Mouse (Mus musculus): ENCODE data around the gene Ptprn2.

Gene Ptprn2

DNA sequence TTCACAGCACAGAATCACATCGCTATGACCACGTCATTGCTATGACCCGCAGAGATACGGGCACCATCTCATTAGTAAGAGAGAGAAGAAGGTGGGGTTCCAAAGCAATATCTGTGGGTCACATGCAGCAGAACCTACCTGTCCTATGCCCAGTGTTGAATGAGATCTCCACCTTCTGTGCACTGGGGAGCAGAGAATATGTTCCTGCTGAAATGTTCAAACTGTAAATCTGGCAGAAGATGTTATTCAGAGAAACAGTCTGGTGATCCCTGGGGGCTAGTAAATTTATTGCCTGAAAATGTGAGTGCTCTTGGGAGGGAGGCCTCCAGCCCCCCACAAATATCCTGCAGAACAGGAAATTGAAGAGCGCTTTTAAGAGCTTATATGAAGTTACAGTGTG lies 490.0 kb downstream of the Ptprn2 start:
- no peak for DNase-seq (ENCODE audit: low spot score in 2 of 2)

DNA sequence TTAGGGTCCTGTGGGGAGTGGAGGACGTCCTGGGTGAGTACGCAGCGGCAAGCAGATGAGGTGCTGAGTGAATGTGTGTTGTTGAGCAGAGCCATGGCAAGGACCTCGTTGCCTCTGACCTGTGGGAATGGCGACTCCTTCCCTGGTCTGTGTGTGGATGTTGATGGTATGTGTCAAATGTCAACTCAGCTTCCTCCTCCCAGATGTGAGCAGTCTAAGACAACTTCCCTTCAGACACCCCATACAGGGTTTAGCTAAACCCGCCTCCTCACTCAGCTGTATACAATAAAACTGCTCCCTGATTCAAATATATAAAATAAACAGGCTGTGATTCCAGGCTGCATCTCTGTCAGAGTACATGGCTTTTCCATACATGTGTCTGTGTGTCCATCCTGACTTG lies 491.5 kb downstream of the Ptprn2 start:
- no peak for DNase-seq (ENCODE audit: low spot score in 2 of 2)

DNA sequence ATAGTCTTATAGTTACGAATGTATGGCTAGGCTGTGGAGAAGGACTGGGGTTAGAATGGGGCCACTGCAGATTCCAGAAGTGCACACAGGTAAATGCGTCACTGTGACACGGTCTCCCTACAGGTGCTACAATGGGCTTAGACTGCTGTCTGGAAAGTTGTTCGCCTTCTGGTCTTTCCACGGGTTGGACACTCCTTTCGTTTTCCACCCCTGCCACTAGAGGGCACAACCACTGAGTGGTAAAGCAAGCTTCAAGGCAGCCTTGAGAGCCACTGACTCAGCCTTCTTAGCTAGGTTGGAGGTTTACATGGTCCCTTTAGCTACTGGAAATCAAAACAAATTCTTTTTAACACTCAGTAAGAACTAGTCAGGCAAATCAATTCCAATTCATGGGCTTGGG lies 492.7 kb downstream of the Ptprn2 start:
- no peak for DNase-seq (ENCODE audit: low spot score in 2 of 2)

DNA sequence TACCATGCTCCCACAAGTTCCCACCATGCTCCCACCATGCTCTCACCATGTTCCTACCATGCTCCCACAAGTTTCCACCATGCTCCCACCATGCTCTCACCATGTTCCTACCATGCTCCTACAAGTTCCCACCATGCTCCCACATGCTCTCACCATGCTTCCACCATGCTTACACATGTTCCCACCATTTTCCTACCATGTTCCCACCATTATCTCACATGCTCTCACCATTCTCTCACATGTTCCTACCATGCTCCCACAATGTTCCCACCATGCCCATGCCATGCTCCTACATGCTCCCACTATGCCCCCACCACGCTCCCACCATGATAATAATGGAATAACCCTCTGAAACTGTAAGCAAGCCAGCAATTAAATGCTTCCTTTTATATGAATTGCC lies 495.8 kb downstream of the Ptprn2 start:
- DNase-seq (ENCODE audit: low spot score in 2 of 2): no peak

DNA sequence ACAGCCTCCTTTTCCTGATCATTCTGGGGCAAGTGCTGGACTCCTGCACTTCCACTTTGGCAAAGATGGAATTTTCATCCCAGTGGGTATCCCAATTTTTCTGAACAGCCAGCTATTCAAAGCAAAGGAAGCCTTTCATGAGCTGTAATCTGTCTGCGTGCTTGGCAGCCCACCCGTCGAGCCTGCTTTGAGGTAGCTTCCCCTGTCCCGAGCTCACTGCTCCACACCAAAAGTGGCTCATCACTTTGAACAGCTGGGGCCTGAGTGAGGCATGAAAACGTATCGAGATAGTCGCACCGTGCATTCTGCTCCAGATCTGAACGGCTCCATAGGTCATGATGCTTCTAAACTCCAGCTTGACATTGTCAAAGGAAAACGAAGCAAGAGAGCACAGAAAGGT lies 503.6 kb downstream of the Ptprn2 start:
- no peak for DNase-seq (ENCODE audit: low spot score in 2 of 2)

DNA sequence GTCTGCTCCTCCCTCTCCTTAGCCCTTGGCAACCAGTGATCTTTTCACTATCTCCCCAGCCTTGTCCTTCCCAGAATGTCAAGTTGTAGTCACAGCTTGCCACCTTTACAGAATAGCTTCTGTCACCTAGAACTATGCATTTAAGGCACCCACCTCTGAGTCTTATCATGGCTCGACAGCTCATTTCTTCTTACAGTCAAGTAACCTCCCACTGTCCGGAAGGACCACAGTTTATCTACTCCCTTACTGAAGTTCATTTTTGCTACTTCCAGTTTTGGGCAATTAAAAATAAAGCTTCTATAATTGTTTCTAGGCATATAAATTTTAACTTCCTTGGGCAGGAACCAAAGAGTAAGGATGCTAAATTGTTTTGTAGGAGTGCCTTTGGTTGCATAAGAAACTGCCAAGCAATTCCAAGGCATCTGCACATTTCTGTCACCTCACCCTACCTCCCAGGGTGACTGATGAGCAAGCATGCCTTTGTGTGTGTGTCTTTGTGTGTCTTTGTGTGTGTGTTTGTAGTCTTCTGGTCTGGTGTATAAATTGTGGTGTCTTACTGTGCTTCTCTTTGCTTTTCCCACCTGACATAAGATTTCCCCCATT lies 516.1 kb downstream of the Ptprn2 start:
- DNase-seq (ENCODE audit: low spot score in 2 of 2): no peak

DNA sequence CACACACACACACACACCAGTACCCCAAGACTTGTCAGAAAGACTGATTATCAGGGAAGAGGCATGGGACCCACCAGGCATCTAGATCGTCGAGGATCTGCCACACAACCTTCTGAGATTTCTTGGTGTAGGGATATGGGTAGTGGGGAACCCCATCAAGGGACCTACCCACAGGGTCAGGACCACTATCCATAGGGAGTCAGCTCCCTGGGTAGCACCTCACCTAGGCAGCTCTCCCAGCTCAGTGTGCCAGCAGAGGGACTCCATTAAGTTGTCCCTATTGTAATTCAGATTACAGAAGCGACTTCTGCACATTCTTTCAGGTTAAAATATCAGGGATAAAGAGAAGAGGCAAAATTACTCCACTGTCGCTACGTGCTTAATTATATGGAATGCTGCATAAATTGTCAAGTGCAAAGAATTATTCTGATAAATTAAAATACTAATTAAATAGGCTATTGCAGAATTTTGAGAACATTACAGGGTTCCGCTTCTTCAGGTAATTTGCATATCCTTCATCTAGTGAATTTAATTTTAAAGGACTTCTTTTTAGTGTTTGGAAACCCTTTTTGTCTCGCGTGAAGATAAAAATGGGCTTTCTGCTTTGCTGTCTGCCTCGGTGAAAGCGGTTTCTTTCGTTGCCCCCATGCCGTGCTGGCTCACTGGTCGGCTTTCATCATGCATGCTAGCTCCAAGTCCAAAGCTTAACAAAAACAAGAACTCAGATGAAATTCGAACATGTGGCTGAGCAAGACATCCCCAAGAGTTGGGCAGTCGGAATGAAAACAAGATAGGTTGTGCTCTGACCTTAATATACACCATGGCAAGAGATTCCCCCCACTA lies 531.5 kb downstream of the Ptprn2 start:
- no peak for DNase-seq (ENCODE audit: low spot score in 2 of 2)

DNA sequence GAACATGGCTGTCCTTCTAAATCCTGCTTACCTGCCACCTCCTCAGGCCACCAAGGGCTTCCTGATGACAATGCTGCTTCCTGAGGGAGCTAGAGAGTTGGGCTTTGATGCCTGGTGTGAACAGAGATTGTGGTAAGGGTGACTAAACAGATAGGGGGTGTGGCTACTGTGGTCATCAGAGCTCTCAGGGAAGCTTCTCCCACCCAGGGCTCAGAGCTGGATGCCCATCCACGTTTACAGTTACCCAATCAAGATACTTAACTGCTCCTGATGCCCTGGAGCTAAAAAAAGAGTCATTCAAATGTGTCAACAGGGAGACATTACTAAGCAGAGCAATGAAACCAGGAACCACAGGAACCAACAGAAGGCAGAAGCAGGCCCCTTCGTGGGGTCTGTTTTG lies 532.4 kb downstream of the Ptprn2 start:
- no peak for DNase-seq (ENCODE audit: low spot score in 2 of 2)

DNA sequence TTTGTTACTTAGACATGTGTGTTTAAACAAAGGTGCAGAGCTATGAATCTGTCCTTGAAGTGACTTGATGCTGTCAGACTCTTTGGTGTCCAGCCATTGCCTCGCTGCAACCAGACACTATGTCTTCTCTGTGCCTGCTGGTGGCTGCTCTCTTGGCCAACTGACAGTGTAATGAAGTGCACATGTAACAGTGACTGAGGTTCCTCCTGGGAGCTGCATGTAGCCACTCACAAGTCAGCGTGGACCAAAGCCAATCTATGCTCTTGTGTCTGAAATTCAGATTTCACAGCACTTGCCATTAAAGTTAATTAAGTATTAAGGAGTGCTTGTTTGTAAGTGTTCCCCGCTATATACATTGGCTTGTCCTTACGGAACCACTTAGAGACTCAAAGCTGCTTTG lies 537.7 kb downstream of the Ptprn2 start:
- DNase-seq (ENCODE audit: low spot score in 2 of 2): no peak

DNA sequence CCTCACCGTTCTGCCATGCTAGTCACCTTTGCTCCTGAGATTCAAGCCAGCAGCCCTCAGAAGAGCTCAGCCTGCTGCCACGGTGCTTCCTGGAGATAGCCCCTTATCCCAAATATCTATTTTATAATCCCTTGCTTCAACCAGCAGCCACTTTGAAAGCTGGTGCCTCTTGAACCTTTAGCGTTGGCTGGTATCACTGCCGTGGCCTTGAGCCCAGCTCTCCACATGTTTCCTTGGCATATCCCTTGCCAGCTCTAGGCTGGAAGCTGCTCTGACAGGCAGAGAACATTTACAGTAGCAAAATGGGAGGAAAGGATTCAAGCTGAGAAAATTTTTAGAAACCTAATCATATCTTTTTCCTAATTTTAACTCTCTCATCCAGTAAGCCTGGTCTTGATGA lies 539.4 kb downstream of the Ptprn2 start:
- DNase-seq (ENCODE audit: low spot score in 2 of 2): no peak

DNA sequence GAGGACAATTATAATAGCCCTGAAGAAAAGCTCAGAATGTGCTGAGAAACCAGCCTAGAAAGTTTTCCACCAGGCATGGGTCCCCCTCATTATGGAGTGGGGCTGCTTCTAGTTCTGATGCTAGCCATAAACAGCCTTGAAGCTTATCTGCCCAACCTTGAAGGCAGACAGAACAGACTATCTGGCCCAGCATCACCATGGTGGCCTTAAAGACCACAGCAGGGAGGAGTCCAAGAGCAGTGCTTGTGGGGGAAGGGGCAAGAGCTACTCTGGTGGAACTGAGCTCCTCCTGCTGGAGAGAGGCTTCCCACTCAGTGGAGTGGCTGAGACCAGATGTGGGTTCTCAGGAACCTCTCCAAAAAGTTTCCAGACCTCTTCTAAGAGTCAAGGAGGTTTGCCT lies 540.2 kb downstream of the Ptprn2 start:
- DNase-seq (ENCODE audit: low spot score in 2 of 2): no peak

DNA sequence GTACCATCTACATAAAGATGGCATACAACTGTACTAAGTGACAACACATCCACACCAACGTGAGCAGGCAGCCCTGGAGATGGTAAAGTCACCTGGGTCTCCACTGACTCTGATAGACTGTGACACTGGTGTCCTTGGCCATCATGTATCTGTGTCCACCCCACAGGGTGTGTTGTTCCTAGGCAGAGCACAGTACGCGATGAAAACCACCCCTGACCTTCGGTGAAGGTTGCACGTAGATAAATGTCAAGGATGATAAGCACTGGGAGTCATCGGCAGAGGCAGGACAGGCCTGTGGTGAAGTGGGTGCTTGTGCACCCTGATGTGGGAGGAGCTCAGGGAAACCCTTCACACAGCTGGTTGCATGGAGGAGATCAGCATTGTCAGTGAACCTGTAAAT lies 541.8 kb downstream of the Ptprn2 start:
- DNase-seq (ENCODE audit: low spot score in 2 of 2): no peak

DNA sequence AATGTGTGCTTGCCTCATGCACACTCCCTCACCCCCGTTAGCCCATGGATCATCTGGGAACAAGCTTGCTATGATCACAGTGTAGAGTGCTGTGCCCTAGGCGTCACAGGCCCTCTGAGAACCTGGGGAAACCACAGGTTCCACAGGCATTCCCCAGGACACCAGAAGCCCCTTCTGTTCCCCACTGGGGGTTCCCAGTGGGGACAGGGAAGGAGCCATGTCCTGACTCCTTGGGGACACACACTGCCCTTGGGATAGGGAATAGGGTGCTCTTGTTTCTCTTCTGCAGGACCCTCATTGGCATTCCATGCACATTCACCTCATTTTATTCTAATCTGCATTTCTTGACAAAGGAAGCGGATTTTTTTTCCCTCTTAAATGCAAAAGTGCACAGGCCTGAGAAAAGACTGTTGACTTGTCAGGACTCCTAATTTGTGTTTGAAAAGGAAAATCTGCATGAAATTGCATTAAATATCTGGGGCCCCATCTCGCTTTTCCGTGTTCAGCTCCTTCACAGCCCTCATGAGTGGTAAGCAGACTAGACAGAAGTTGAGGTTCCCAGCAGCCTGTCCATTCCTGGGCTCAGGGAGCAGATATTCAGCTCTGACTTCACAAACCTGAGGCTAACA lies 542.9 kb downstream of the Ptprn2 start:
- DNase-seq (ENCODE audit: low spot score in 2 of 2): no peak

DNA sequence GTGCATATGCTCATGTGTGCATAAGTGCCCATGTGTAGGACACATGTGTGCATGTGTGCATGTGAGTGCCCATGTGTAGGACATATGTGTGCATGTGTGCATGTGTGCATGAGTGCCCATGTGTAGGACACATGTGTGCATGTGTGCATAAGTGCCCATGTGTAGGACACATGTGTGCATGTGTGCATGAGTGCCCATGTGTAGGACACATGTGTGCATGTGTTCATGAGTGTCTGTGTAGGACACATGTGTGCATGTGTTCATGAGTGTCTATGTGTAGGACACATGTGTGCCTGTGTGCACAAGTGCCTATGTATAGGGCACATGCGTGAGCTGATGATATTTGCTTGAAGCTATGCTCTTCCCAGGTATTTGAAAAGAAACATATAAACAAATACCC lies 547.7 kb downstream of the Ptprn2 start:
- DNase-seq (ENCODE audit: low spot score in 2 of 2): no peak

DNA sequence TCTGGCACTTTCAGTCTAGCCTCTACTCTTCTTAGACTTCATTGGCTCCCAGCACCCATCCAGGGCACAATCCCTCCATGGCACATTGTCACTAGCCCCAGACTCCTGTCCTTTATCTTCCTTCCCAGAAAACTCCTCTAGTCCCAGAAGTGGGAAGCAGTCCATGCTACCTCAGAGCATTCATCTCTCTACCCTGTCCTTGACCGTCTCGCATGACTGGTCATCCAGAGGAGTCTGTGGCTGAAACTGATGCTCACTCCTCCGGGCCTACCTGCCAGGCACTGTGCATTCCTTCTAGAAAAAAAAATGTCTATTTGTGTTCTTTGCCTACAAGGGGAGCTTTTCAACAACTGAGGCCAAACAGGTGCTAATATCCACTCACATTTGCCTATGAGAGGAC lies 549.0 kb downstream of the Ptprn2 start:
- no peak for DNase-seq (ENCODE audit: low spot score in 2 of 2)

DNA sequence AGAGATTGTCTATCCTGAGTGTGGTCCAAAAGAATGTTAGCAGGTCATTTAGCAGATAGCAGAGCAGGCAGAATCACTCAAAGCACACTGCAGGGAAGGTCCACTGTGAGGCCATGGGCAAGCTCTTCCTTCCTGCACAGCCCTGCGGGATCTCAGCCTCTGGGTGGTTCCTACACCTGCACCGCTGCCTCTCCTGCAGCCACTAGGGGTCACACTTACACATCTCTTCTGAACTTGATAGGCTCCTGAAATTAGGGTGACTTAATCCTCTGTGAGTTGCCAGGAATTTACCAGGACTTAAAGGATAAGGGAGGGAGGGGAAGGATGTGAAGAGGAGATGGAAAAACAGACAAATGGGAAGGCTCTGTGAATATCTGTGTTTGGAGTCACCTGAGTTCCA lies 549.7 kb downstream of the Ptprn2 start:
- peak; percentile 21 to 46 for DNase-seq (ENCODE audit: low spot score in 2 of 2)

DNA sequence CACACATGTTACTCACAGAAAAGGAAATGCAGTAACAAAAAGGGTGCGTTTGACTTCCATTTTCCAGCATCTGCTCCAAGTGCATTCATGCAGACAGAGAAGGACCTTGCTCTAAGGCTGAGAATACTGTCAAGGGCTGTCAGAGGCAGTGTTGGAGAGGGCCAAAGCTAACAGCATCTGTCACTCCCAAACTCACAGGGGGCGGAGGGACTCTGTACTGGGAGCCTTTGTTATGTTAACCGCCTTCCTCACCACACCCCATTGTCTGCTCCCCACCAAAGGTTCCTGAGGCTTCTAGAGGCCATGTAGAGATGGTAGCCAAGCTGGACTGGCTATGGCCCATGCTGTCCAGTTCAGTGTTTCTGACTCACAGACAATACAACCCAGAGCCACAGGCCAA lies 553.9 kb downstream of the Ptprn2 start:
- no peak for DNase-seq (ENCODE audit: low spot score in 2 of 2)

DNA sequence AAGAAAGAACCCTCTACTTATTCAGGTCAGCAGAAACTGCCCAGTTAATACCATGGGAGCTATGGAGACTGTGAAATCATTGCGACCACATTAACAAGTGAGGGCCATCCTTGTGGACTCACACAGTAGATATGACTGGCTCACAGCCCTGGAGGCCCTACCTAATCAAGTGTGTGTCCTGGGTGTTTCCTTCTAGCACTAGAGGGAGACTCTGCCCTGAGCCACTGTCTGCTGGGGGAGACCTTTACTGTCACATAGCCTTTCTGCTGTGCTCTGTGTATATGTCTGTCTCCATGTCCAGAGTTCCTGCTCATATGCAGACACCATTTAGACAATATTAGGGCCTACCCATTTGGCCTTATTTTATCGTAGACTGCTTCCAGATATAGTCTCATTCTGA lies 555.9 kb downstream of the Ptprn2 start:
- no peak for DNase-seq (ENCODE audit: low spot score in 2 of 2)

DNA sequence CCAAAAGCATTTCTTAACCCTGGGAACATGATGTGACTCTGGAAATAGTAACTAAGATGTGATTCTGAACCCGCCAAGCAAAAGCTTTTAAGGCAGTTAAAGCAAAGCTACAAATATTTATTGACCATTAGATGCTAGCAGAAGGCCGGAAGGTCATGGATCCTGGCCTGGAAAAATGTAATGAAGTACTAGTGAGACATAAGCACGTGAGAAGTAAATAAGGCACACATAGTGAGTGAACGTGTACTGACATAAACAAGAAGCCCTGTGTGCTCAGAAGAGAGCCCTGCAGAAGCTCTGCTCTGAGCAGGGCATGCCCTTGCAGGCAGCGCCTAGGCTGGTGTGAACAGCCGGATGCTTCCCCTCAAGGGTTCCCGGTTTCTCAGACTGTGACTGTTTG lies 557.2 kb downstream of the Ptprn2 start:
- DNase-seq (ENCODE audit: low spot score in 2 of 2): no peak

DNA sequence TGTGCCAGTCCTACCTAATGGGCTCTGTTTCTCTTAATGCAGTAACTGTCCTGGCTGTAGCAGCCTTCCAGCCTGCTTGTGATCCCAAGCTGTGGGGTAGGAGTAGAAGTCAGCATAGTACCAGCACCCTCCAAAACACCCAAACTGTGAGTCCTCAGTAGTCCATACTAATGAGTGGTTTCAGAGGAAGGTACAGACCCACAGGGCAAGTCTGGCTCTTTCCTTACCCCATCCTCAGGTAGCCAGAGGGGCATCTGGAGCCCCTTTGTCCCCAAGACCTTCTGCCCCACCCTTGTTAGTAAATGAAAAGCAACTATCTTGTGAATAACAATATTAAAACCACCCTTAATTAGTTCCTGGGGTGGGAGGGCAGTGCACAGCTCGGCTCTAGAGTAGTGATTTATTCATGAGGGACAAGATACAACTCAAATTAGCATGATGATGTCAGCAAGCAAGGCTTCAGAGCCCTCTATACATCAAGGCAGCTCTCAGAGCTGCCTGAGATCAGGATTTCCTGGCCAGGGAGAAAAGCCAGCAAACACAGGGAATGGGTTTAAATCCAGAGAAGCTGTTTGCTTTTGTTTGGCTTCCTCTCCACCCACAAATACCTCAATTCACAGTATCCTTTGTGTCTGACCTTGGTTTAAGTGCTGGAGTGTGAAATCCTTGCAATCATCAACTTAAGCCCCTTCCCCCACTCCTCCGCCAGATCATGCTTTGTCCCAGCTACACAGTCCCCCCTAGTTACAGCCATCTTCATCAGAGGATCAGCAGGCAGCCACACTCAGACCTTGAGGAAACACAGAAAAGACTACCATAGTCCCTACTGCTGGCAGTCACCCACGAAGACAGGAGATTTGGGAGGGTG lies 562.1 kb downstream of the Ptprn2 start:
- no peak for DNase-seq (ENCODE audit: low spot score in 2 of 2)

DNA sequence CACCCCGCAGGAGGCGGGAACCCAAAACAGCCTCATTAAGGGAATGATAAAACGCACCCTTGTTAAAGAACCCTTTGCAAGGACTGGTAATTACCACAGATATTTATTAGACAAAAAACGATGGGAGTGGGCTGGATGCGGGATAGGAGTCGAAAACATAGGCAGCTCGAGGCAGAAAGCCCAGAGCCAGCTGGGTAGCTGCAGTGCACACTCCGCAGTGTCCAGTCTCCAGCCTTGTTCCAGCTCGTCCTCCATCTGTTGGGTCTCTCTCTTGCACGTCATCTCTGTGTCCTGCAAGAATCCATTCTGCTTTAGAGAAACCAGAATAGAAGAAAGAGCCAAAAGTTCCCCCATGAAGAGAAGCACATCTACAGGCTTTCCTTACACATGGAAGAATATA lies 564.3 kb downstream of the Ptprn2 start:
- DNase-seq (ENCODE audit: low spot score in 2 of 2): no peak

DNA sequence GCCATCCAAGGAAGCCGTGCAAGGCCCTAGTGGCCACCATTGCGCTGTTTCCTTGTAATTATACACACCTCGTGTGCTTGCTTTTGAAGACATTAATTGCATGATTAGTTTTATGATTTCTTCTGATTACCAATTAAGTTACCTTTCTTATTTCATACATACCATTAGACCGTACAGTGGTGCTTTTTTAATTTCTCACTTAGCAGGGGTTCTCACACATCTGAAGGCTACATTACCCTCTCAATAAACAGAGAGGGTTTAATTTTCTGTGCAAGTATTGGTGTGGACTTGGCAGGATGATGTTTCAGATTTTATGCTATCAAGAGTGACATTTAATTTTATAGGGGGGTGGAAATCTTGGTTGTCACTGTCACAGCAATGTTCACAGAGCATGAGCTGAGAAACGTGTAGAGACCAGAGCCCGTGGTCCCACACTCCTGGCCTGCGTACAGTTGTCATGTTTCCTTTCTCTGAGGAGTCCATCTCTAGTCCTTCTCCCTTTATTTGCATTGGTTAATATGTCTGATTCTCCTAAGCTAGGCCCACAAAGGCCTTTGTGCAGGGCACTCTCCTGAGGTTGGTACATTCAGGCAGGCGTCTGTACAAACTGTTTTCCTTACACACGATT lies 567.8 kb downstream of the Ptprn2 start:
- no peak for DNase-seq (ENCODE audit: low spot score in 2 of 2)
